Mouse (Mus musculus) frontal cortex, postnatal 36 days (tissue): ENCODE measurements at regions not wholly inside any gene's neighbourhood (a gene's known extent, or its start where the extent isn't known, plus 50 kb on each side); places are given as distances from the start of the nearest gene placed in this dataset.
"Not testable (repeated sequence)": the region's sequence is repeated elsewhere in the genome, so short reads cannot be mapped to it uniquely, and the experiment has no call there.

ENCODE experiments used
- DNase-seq, 2 experiments: peaks; one replicate each; pipeline ENCODE4 v3.0.0; 2022; ENCODE audit warnings: low spot score in 2 of 2

GRCm38 (mm10) chr9:81312047-81312446 is 321.6 kb downstream of the Htr1b start:
- no peak for DNase-seq

- DNase-seq = no peak
Measured at GRCm38 (mm10) chr9:81308532-81309191, 325.0 kb downstream of the Htr1b start.

- DNase-seq = no peak
Measured at GRCm38 (mm10) chr9:81305437-81306046, 328.1 kb downstream of the Htr1b start.

DNA sequence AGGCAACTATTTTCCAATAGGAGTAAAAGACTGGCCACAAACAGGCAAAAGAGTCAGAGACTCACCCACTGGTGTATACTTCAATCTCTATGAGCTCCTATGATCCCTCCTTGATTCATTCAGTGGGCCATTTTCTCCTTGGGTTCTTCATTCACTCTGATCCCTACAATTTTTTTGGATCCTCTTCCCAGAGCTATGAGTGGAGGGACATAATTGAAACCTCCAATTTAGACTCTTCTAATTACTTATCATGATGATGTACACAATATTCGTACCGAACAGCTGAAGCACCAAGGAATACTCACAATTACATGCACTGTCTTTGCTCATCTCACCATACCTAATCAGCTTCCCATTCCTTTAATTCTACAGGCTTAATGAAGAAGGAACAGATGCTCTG is 357.9 kb downstream of the Htr1b start:
- DNase-seq = no peak

- no peak for DNase-seq
Measured at GRCm38 (mm10) chr9:81275336-81275735, 358.3 kb downstream of the Htr1b start.

DNA sequence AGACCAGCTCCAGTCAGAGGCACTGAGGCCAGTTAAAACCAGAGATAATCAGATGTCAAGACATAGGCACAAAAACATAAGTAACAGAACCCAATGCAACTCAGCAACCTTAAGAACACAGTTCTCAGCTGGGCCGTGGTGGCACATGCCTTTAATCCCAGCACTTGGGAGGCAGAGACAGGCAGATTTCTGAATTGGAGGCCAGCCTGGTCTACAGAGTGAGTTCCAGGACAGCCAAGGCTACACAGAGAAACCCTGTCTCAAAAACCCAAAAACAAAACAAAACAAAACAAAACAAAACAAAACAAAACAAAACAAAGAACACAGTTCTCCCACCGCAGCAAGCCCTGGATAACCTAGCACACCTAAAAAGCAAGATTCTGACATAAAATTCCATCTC is 408.7 kb downstream of the Htr1b start:
- not testable (repeated sequence) for DNase-seq

DNA sequence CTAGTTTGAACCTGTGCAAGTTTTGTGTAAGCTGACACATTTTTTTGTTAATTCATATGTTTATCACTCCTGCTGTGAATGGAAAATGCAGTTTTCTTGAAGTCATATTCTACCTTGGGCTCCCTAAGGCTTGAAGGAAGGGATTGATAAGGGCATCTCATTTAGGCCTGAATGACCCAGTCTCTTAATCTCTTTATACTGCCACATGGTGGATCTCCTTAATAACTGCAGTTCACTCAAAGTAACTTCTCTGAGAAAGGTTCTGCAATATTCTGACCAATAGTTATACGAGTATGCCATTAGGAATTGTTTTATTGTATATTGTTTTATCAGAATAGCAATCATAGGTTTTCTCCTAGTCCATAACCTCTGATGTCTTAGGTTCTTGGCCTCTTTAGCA is 415.7 kb downstream of the Htr1b start:
- DNase-seq = no peak

GRCm38 (mm10) chr9:81215601-81216141 is 418.0 kb downstream of the Htr1b start:
- no peak for DNase-seq

DNA sequence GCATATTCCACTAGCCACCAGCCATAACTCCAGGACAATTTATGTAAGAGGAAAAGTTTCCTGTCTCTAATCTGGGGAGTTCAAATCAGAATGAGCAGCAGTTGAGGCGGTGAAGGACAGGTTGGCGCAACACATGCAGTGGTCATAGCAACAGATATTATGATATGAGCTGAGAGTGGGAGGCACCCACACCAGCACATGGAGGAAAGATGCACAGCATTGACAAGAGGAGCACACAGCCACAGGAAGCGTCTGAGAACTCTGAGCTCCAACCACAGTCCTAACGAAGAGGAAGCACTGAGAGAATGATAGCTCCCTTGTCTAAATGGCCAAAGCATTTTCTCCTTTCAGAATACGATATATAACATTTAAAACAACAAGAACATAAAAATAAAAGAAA is 418.9 kb downstream of the Htr1b start:
- DNase-seq = peak in 1 of 2 experiments; percentile 6

DNA sequence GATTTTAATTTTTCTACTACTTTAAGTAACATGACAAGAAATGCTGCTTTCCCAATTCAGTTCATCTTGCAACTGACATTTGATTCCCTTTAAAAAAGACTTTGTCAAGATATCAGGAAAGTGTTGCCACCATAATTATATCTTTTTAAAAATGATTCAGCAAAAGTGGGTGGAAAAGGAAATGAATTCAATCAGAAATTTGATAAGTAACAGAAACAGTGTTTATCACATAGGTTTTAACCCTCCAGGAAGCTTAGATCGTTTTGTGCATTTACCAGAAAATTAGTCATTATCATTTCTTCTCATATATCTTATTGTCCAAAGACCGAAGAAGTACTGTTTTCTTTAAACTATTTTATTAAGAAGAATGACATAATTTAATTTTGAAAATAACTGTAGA is 441.0 kb downstream of the Htr1b start:
- no peak for DNase-seq
